Mouse (Mus musculus) kidney, embryonic 15.5 days (tissue): Measurements from ENCODE around the gene Magi2. TPM values are rescaled to one million over a fixed set of nuclear protein-coding genes. Genes with fewer than 3 reads are reported as not detected.
A peak's percentile ranks its signal among the peaks of the same experiment; 100 is the strongest.

Experiments
- ATAC-seq: fragments of 200-750 bp; cut with Nextera tagmentation; replicated peaks from 2 replicates; pipeline ENCODE4 v1.8.0; 2017; ENCODE audit warnings: moderate TSS enrichment; ENCODE audit not compliant: low FRiP score
- H3K27ac ChIP-seq: fragments of 300-500 bp; sonication (generic); 2 replicates; pipeline ENCODE4 v1.5.1; 2015; ENCODE audit warnings: mild to moderate bottlenecking, inconsistent platforms
- H3K27me3 ChIP-seq: fragments of 300-500 bp; sonication (generic); 2 replicates; pipeline ENCODE4 v1.6.1; 2015; ENCODE audit warnings: inconsistent platforms
- H3K36me3 ChIP-seq: fragments of 300-500 bp; sonication (generic); 2 replicates; pipeline ENCODE4 v1.6.1; 2015; ENCODE audit warnings: inconsistent platforms
- H3K4me1 ChIP-seq: fragments of 300-500 bp; sonication (generic); 2 replicates; pipeline ENCODE4 v1.6.1; 2015; ENCODE audit warnings: inconsistent platforms
- H3K4me2 ChIP-seq: fragments of 300-500 bp; sonication (generic); 2 replicates; pipeline ENCODE4 v1.6.1; 2015; ENCODE audit warnings: moderate library complexity, mild to moderate bottlenecking, inconsistent platforms
- H3K4me3 ChIP-seq: fragments of 300-500 bp; sonication (generic); replicated peaks from 2 replicates; pipeline ENCODE4 v1.5.1; 2015; ENCODE audit warnings: mild to moderate bottlenecking, inconsistent platforms
- H3K9ac ChIP-seq: fragments of 300-500 bp; sonication (generic); 2 replicates; pipeline ENCODE4 v1.6.1; 2015; ENCODE audit warnings: mild to moderate bottlenecking, inconsistent platforms
- H3K9me3 ChIP-seq: fragments of 300-500 bp; sonication (generic); replicated peaks from 2 replicates; pipeline ENCODE4 v1.6.1; 2016; ENCODE audit warnings: inconsistent platforms
- WGBS: fragments of 180-500 bp; shearing (Covaris S2); methylation state at CpG from one replicate; pipeline ENCODE4 v1.1.7; 2015; ENCODE audit warnings: mixed read lengths; 5-methylcytosine and 5-hydroxymethylcytosine counted together
- polyA plus RNA-seq: library from polyadenylated mRNA; unstranded; fragments of >200 nt; fragmentation: Nextera tagmentation; extraction: Ambion mirVana; gene quantifications from 2 replicates; pipeline ENCODE4 v1.2.1, GENCODE M21; 2015

The Magi2 gene
- polyA plus RNA-seq, 1 experiment from 2014 or later: 18.6 TPM

DNA sequence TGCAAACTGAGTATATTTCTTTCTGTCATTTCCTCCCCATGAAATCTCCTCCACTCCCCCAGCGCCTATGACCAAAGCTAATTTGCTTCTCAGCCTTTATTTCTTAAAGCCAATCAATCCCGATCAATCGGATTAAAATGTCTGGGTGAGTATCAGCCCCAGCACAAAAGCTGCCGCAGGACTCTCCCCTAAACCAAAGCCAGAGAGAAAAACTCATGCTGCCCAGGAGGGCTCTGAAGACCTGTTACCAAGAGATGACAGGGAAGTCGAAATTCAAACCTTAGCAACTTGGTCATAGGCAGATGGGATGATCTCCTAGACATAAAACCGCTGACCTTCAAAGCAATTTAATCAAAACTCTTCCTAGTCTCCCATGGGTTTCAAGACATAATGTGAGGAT, 754.7 kb downstream of the Magi2 start:
- no peak overlapping the region for H3K4me3 ChIP-seq
- H3K9me3 ChIP-seq: no peaks in the 10 kb centered on the region
- H3K27me3 ChIP-seq: no peaks in the 10 kb centered on the region
- no peak overlapping the region for H3K9ac ChIP-seq
- ATAC-seq: no peak
- 83% methylated on average over 6 of the region's 6 CpGs for WGBS
- H3K4me1 ChIP-seq: no peaks in the 10 kb centered on the region
- H3K36me3 ChIP-seq: no peaks in the 10 kb centered on the region
- no peak overlapping the region for H3K4me2 ChIP-seq
- H3K27ac ChIP-seq: no peak overlapping the region

DNA sequence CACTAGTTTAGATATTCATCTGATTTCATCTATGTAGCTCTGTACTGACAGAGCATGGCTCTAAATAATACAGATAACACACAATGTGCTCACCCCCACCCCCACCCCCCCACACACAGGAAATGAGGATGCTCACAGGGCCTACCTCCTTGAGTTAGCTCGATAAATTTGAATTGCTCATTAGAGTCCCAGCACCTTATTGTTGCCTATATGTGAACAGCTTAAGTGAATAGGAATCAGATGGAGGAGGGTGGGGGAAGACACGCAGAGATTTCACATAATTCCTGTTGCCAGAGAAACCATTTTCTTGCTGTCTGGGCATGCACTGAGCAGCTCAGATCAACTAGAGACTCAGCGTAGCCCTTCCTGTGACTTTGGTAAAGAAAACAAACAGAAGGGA, 755.2 kb downstream of the Magi2 start:
- Histone ChIP-seq H3K4me3 (no peak overlapping the region), H3K9ac (no peak overlapping the region), H3K27me3 (no peaks in the 10 kb centered on the region), H3K9me3 (no peaks in the 10 kb centered on the region), H3K4me2 (no peak overlapping the region), H3K27ac (no peak overlapping the region), H3K4me1 (no peaks in the 10 kb centered on the region), H3K36me3 (no peaks in the 10 kb centered on the region)
- ATAC-seq: no peak
- WGBS: 62% methylated on average over 3 of the region's 3 CpGs

DNA sequence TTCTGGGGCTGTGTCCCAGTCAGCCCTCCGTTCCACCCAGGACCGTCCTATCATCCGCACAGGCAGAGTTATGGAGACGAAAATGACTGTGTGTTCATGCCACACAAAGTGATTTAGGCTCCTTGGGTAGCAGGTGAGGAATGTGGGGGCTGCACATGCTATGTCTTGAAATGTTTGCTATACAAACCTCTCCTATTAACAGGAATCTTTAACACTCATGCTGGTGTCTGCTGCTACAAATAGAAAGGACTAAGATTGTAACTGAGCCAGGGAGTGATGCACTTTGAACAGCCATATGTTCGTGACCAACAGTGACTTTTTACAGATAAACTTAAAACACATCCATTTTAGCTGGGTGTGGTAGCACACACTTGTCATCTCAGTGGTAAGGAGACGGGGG, 772.6 kb downstream of the Magi2 start:
- Histone ChIP-seq H3K36me3 (no peaks in the 10 kb centered on the region), H3K9me3 (no peaks in the 10 kb centered on the region), H3K27me3 (no peaks in the 10 kb centered on the region), H3K27ac (no peak overlapping the region), H3K4me1 (no peaks in the 10 kb centered on the region), H3K4me2 (no peak overlapping the region), H3K9ac (no peak overlapping the region), H3K4me3 (no peak overlapping the region)
- ATAC-seq: no peak
- WGBS: 64% methylated on average over 6 of the region's 6 CpGs

DNA sequence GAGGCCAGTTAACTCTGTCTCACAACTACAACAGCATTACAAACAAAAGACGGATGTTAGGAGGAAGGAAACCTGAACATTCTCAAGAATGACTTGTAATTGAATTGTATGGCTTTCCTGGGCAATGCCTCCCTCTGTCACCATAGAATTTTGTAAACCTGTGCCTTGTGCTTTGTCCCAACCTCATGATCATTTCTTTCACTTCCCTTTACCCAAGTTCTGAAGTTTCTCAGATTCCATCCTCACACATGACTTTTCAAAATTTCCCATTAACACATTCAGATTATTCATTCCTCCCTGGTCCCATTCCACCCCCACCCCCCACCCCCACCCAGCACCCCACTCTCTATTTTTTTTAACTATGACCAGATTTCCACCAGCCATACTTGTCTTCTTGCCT, 773.1 kb downstream of the Magi2 start:
- Histone ChIP-seq H3K27me3 (no peaks in the 10 kb centered on the region), H3K4me1 (no peaks in the 10 kb centered on the region), H3K9ac (no peak overlapping the region), H3K27ac (no peak overlapping the region), H3K4me3 (no peak overlapping the region), H3K36me3 (no peaks in the 10 kb centered on the region), H3K9me3 (no peaks in the 10 kb centered on the region), H3K4me2 (no peak overlapping the region)
- ATAC-seq: no peak
- 57% methylated on average over 1 of the region's 1 CpGs for WGBS

DNA sequence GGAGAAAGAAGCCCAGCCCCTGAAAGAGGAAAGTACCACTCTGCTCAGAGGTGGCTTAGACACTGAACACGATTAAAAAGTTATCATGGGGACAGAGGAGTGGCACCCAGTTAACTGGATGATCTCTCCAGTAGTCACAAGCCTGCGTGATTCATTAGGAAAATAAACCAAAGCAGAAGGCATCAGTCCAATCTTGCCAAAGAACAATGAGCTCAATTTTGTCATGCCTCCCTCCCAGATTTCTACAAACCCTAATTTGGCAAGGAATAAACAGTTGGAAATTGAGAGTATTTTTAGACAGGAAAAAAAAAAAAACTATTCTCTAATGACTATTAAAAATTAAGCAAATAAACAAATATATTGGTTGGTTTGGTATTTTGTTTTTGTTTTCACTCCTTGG, 779.8 kb downstream of the Magi2 start:
- Histone ChIP-seq H3K9me3 (no peaks in the 10 kb centered on the region), H3K4me1 (no peaks in the 10 kb centered on the region), H3K27me3 (no peaks in the 10 kb centered on the region), H3K27ac (no peak overlapping the region), H3K36me3 (no peaks in the 10 kb centered on the region), H3K9ac (no peak overlapping the region), H3K4me2 (no peak overlapping the region), H3K4me3 (no peak overlapping the region)
- no peak for ATAC-seq
- 75% methylated on average over 2 of the region's 2 CpGs for WGBS

DNA sequence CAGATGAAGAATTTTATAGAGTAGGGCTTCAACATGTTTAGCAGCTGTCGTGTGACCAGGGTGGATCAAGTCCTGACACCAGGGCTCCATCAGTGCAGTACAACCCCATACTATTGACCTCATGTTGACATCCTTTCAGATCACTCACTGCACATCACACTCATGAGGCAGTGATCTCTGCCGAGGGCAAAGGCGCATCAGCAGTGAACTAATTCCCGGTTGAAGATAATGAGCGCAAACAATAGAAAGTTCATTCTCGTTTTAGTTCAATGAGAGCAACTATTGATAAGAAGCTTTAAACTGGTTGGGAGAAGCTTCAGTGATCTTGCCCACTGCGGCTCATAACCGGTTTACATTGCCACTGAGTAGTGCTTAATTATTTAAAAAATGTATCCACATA, 780.4 kb downstream of the Magi2 start:
- WGBS: 92% methylated on average over 8 of the region's 8 CpGs
- H3K27ac ChIP-seq: no peak overlapping the region

DNA sequence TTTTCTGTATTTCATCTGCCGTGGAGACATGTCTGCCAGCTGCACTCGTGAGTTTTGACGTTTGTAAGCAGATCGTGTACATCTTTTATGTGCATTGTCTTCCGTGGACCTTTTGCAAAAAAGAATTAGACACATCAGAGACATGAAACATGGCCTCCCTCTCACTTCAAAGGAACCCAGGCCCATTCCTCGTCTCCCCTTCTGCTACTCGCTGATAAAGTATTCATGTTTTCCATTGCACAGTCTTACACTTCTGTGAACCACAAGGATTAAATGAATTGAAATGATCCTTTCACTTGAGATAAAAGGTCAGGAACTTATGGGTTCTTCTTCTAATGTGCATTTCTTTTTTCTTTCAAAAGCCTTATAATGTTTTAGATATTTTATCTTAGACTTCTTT, 783.4 kb downstream of the Magi2 start:
- H3K9ac ChIP-seq: no peak overlapping the region
- H3K4me2 ChIP-seq: no peak overlapping the region
- no peak overlapping the region for H3K4me3 ChIP-seq
- no peaks in the 10 kb centered on the region for H3K36me3 ChIP-seq
- no peak overlapping the region for H3K27ac ChIP-seq
- no peak for ATAC-seq
- H3K27me3 ChIP-seq: no peaks in the 10 kb centered on the region
- peaks cover 4% of the 10 kb centered on the region; the same call in 1 of the 2 replicates for H3K9me3 ChIP-seq
- H3K4me1 ChIP-seq: no peaks in the 10 kb centered on the region
- 64% methylated on average over 7 of the region's 7 CpGs for WGBS

More for the DNA sequence above, 780.4 kb downstream of the Magi2 start:
- Histone ChIP-seq H3K27me3 (no peaks in the 10 kb centered on the region), H3K9me3 (no peaks in the 10 kb centered on the region), H3K4me2 (no peak overlapping the region), H3K4me1 (no peaks in the 10 kb centered on the region), H3K36me3 (no peaks in the 10 kb centered on the region), H3K9ac (no peak overlapping the region), H3K4me3 (no peak overlapping the region)
- no peak for ATAC-seq

DNA sequence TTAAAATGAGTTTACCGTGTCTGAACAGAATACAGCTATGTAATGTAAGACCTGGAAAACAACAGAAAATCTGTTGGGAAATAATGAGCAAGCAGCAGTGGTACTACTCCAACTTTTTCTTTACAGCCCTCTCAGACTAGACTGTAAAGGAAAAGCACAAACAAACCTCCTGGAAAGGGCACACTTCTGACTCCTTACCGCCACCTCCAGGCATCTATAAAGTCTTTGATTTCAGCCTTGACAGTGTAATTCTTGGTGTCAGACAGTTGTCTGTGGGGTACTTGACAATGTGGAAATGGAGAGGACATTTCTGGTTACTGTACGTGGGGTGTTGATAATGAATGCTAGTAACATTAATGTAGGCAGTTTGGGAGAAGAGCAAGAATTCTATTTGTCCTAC, 791.2 kb downstream of the Magi2 start:
- Histone ChIP-seq H3K27ac (no peak overlapping the region), H3K9me3 (no peaks in the 10 kb centered on the region), H3K9ac (no peak overlapping the region), H3K4me2 (no peak overlapping the region), H3K36me3 (no peaks in the 10 kb centered on the region), H3K4me3 (no peak overlapping the region), H3K4me1 (no peaks in the 10 kb centered on the region), H3K27me3 (no peaks in the 10 kb centered on the region)
- 70% methylated on average over 3 of the region's 3 CpGs for WGBS
- ATAC-seq: no peak

DNA sequence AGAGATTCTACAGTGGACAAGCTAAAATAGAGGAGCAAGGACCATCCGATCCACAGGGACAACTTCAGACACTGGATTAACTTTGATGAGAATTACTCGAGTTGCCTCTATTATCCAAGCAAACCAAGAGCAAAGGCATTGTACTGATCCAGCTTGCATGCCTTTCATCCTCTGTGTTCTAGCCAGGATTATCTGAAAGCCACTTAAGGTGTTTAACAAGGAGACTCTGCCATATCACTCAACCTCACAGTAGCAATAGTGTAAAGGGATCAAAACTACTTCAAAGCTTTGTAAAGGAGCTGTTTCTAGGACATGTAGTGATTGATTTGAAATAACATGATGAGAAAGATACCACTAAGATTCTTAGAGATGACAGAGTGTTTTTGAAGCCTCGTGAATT, 819.8 kb downstream of the Magi2 start:
- WGBS: 79% methylated on average over 3 of the region's 3 CpGs
- Histone ChIP-seq H3K9ac (no peak overlapping the region), H3K4me3 (no peak overlapping the region), H3K36me3 (no peaks in the 10 kb centered on the region), H3K4me2 (no peak overlapping the region), H3K27me3 (no peaks in the 10 kb centered on the region), H3K9me3 (no peaks in the 10 kb centered on the region), H3K4me1 (no peaks in the 10 kb centered on the region), H3K27ac (no peak overlapping the region)
- ATAC-seq: no peak

DNA sequence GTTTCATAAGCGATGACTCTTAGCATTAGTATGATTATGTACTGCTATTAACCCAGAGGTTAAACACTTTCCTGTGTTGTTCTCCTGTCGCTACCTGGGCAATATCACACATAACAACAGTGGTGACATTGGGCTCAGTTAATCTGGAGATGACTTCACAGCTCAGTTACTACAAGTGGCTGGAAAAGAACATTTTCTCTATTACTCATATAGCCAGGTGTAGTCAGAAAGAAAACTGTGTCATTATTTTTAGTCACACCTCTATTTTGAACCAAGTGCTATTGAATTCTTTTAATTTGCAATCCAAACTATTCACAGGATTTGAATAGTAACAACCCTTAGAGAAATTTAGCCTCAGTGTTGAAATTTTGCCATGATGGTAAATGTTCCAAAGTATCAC, 821.5 kb downstream of the Magi2 start:
- H3K9me3 ChIP-seq: no peaks in the 10 kb centered on the region
- WGBS: 95% methylated on average over 2 of the region's 2 CpGs

DNA sequence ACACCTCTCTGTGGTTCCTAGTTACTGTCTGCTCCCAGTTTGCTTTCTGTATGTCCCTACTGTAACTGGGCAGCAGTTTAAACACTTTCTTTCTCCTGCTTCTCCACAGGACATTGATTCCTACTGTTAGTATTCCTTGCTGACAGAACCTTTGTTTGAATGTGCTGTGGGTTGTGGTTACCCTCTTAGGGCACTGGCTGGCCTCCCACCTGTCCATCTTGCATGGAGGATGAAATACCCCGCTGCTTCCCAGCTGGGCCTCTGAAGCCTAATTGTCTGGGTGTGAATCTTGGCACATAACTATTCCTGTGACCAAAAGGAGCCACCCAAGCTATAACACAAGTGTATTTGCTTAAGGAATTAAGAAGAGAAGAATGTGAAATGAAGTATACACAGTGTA, 823.4 kb downstream of the Magi2 start:
- no peaks in the 10 kb centered on the region for H3K4me1 ChIP-seq
- WGBS: 30% methylated on average over 1 of the region's 1 CpGs
- no peak overlapping the region for H3K4me3 ChIP-seq
- no peak overlapping the region for H3K4me2 ChIP-seq
- H3K36me3 ChIP-seq: no peaks in the 10 kb centered on the region
- no peaks in the 10 kb centered on the region for H3K27me3 ChIP-seq
- no peaks in the 10 kb centered on the region for H3K9me3 ChIP-seq
- ATAC-seq: no peak
- no peak overlapping the region for H3K27ac ChIP-seq
- no peak overlapping the region for H3K9ac ChIP-seq

More for the DNA sequence above, 821.5 kb downstream of the Magi2 start:
- no peak overlapping the region for H3K27ac ChIP-seq
- no peaks in the 10 kb centered on the region for H3K27me3 ChIP-seq
- no peaks in the 10 kb centered on the region for H3K36me3 ChIP-seq
- H3K4me3 ChIP-seq: no peak overlapping the region
- no peak overlapping the region for H3K4me2 ChIP-seq
- H3K4me1 ChIP-seq: no peaks in the 10 kb centered on the region
- H3K9ac ChIP-seq: no peak overlapping the region
- ATAC-seq: no peak

DNA sequence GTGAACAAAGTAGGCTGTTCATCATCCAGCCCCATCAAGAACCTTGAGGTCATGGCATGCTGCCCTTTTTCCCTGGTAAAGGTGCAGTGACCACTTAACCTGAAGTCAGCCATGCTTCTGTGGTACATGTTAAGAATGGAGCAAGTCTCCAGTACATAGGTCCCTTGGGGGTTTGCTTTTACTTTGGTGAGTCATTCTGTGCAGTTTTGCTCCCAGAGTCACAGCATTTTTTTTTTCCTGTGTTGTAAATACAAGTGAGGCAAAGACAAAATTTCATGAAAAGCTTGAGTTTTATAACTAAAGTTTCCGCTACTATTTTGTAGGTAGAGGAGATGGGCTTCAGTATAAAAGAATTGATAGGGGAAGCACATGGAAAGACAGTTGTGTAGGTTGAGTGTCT, 828.2 kb downstream of the Magi2 start:
- Histone ChIP-seq H3K4me1 (peaks cover 4% of the 10 kb centered on the region; the same call in 1 of the 2 replicates), H3K4me3 (no peak overlapping the region), H3K36me3 (no peaks in the 10 kb centered on the region), H3K9me3 (no peaks in the 10 kb centered on the region), H3K27me3 (no peaks in the 10 kb centered on the region), H3K27ac (no peak overlapping the region), H3K9ac (no peak overlapping the region), H3K4me2 (no peak overlapping the region)
- no peak for ATAC-seq
- WGBS: 94% methylated on average over 1 of the region's 1 CpGs

DNA sequence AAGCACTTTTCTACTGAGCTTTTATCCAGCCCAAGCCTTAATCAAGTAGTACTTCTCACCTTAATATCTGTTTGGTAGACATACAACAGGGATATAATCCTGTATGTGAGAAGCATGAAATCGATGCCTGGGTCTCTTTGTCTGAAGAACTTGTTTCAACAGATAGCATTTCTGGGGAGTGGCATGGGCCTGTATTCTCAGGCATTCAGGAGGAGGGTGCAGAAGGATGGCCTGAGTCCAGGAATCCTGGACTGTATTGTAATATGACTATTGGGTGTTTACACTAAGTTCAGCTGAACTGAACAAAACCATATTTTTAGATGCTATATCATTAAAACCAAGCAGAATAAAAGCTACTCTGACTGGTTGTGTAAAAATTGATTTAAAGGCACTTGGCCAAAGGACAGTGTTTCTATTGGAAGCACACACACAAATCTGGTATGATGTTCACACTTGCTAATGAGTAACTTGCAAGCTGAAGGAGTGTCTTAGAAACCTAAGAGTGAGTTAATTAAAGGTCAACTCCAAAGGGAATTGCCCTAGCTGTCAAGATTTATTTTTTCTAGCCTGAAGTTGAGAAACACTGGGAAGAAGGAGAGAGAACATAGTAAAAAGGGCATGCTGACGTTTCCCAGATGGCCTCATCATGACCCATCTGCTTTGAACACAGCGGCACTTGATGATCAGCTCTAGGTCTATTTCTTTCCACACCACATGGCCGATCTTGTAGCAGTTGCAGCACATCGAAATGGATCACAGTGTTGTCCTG, 829.4 kb downstream of the Magi2 start:
- no peaks in the 10 kb centered on the region for H3K27me3 ChIP-seq
- no peak overlapping the region for H3K4me3 ChIP-seq
- H3K27ac ChIP-seq: 0 out of 2 replicates have a peak overlapping the region, but pooled peaks have one; percentile 22
- peaks cover 4% of the 10 kb centered on the region; the same call in 1 of the 2 replicates for H3K4me1 ChIP-seq
- no peaks in the 10 kb centered on the region for H3K36me3 ChIP-seq
- no peak overlapping the region for H3K9ac ChIP-seq
- ATAC-seq: peak; percentile 86
- no peaks in the 10 kb centered on the region for H3K9me3 ChIP-seq
- H3K4me2 ChIP-seq: no peak overlapping the region
- 20% methylated on average over 5 of the region's 5 CpGs for WGBS
